Mouse (Mus musculus): ENCODE data around the gene Tmem14c.

The Tmem14c gene

DNA sequence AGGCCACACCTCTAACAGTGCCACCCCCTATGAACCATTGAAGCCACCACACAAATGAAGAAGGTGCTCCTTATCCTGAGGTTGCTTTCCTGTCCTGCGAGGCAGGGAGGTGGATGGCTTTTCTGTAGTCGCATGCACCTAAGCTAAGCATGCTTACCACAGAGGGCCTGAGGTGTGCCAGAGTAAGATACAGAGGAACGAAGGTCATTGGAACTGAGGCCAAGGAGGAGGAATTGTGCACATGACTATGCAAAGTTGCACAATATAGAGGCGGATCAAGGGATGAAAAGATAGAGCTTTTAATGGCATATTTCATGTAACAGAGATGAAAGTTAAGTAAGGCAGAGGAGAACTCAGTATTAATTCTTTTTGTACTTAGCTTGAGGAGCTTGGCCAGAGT lies 9.8 kb upstream of the Tmem14c start:
- in situ Hi-C loops (cut with MboI; ENCODE audit: low sequenced_read_pairs), result no loop called here

- in situ Hi-C loops (cut with MboI; ENCODE audit: low sequenced_read_pairs), result no loop called here
These were observed 7.8 kb upstream of the Tmem14c start for GRCm38 (mm10) chr13:41008271-41008670.

GRCm38 (mm10) chr13:41008946-41009345 lies 7.1 kb upstream of the Tmem14c start:
- in situ Hi-C loops (cut with MboI; ENCODE audit: low sequenced_read_pairs), result no loop called here

DNA sequence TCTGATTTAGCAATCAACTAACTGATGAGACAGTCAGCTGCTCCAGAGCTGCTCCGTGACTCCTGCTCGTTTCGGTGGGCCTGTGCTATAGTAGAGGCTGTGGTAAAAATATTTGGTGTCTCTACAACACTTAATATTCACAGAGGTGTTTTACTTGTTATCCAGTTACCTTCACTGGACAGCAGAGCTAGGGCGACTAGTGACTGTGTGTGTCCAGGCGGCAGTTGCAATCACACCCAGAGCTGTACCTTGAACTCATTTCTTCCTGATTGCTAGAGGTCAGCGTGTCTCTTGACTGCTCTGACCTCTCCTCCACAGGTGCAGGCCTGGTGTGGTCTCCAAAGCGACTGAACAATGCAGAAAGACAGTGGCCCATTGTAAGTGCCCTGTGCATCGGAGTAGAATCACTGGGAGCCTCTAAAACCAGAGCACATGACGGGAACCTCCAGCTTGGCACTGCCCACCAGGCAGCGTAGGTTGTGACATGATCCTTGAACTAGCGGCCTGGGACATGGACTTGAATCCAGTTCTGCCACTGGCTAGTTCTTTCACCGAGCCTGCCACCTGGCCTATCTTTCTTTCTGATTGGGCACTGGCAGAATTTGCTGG lies 809 bp downstream of the Tmem14c start:
- in situ Hi-C loops (cut with MboI; ENCODE audit: low sequenced_read_pairs), result no loop called here

DNA sequence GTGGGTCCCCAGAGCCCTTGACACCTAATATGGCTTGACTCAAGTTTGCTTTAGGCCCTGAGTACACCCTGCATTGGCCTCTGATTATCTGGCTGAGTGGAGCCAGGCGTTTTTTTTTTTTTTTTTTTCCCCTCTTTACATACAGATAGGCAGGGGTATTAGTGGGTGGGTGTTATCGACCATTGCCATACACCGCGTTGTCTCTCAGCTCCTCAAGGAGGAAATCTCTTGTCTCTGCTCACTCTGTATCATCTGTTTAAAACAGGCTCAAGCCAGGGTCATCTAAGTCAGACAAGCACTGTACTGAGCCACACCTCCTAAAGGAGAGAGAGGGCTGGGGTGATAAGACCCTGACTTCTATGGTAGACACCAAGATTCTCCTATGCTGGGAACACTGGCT lies 1.7 kb downstream of the Tmem14c start:
- in situ Hi-C loops (cut with MboI; ENCODE audit: low sequenced_read_pairs), result no loop called here

- in situ Hi-C loops (cut with MboI; ENCODE audit: low sequenced_read_pairs), result no loop called here
These were observed 2.1 kb downstream of the Tmem14c start for GRCm38 (mm10) chr13:41018236-41018635.

DNA sequence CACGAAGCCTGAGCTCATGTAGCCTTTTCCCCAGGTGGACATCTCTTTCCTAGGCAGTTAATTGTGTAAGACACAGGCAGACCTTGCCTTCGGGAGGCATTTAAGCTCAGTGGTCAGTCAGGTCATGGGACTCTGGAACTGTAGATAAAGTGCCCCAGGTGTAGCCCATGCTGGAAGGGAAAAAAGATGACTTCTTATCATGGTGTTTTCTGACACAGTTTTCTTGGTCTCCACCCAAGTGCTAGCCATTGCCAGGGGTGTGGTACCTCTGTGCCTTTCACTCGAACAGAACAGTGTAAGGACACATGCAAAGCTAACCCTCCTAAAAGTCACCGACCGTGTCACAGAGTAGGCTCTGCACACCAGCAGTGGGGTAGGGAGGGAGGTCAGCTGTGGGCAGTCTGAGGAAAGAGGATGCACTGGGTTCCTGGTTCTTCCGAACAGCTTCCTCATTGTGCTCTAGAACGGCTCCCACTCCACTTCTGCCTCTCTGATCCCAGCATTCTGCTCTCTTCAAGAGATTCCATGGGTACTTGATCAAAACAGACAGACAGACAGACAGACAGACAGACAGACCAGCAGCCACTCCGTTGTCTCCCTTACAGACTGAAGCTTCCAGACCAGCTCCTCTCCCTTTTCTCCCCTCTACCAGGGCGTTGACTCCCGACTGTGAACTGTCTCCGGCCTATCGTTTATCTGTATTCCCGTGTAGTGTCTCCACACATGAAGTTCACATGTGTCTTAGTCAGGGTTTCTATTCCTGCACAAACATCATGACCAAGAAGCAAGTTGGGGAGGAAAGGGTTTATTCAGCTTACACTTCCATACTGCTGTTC lies 2.9 kb downstream of the Tmem14c start:
- in situ Hi-C loops (cut with MboI; ENCODE audit: low sequenced_read_pairs), result no loop called here

DNA sequence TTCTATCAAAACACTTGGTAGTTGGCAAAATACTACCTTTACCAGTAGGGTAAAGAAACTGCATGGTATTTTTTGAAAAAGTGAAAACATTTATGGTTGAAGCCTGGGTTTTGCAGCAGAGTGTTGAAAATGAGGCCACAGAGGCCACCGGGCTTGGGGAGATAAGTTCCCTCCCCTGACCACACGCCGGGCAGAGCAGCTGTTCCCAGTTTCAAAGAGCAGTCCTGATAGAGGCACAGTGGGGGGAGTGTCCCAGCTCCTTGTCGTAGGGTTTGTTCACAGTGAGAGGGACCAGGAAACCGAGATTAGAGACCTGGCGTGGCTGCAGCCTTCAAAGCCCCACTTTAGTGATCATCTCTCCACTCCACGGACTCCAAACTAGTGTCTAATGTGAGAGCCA lies 4.4 kb downstream of the Tmem14c start:
- in situ Hi-C loops (cut with MboI; ENCODE audit: low sequenced_read_pairs), result no loop called here

- in situ Hi-C loops (cut with MboI; ENCODE audit: low sequenced_read_pairs), result no loop called here
These were observed 5.5 kb downstream of the Tmem14c start for GRCm38 (mm10) chr13:41021607-41022006.

GRCm38 (mm10) chr13:41022099-41022498 lies 6.0 kb downstream of the Tmem14c start:
- in situ Hi-C loops (cut with MboI; ENCODE audit: low sequenced_read_pairs), result no loop called here

DNA sequence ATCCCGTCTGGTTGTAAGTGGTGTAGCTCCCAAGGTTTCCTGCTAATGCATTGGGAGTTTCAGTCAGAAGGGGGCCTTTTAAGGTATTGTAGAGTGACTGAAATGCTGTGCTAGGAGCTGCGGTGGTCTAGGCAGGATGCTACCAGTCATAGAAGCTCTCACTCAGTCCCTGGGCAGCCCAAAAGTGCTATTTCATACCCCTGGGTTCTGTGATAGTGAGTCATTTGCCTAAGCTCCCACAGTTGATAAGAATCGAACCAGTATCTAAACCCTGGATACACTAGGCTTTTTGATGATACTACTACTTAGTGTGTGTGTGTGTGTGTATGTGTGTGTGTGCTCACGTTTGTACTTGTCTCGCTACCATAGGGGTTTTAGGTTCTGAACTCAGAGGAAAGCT lies 14.0 kb downstream of the Tmem14c start:
- in situ Hi-C loops (cut with MboI; ENCODE audit: low sequenced_read_pairs), result no loop called here

GRCm38 (mm10) chr13:41042511-41042910 lies 26.4 kb downstream of the Tmem14c start:
- in situ Hi-C loops (cut with MboI; ENCODE audit: low sequenced_read_pairs), result no loop called here

DNA sequence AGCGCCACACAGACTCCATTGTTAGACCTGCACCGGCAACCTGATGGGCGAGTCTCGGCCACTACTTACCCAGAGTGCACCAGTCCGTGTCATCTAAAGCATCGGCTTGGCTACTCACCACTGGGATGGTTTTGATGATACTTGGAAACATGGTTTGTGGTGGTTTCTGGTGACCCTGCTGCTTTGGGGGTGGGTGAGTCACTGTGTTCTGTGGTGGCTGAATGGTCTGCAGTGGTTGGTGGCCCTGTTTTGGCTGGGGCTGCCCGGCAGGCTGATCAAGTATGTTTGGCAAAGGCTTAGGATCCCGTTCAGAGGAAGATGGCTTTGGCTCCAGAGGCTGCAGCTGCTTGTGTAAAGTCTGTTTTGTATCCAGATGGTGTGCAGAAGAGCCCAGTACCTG lies 29.8 kb downstream of the Tmem14c start:
- in situ Hi-C loops (cut with MboI; ENCODE audit: low sequenced_read_pairs), result no loop called here

GRCm38 (mm10) chr13:41047280-41047679 lies 31.2 kb downstream of the Tmem14c start:
- in situ Hi-C loops (cut with MboI; ENCODE audit: low sequenced_read_pairs), result no loop called here

- in situ Hi-C loops (cut with MboI; ENCODE audit: low sequenced_read_pairs), result no loop called here
These were observed 35.9 kb downstream of the Tmem14c start for GRCm38 (mm10) chr13:41051965-41052364.

- in situ Hi-C loops (cut with MboI; ENCODE audit: low sequenced_read_pairs), result no loop called here
These were observed 51.5 kb downstream of the Tmem14c start for GRCm38 (mm10) chr13:41067618-41068017.

GRCm38 (mm10) chr13:41071617-41072016 lies 55.5 kb downstream of the Tmem14c start:
- in situ Hi-C loops (cut with MboI; ENCODE audit: low sequenced_read_pairs), result no loop called here
